Mouse (Mus musculus) sigmoid colon, adult 10 weeks (tissue): ENCODE data around the gene Mxi1. TPM values are rescaled to one million over a fixed set of nuclear protein-coding genes. Genes with fewer than 3 reads are reported as not detected.

Experiments used
- polyA plus RNA-seq: library from polyadenylated mRNA; stranded (reverse); fragments of 350-450 nt; fragmentation: Illumina TruSeq; extraction: RNeasy Lipid Tissue Mini Kit (QIAGEN cat#74804); gene quantifications from one replicate; pipeline ENCODE4 v1.2.3, GENCODE M21; 2014; ENCODE audit warnings: low read depth, low replicate concordance

The Mxi1 gene
- polyA plus RNA-seq: 81.9 TPM

GRCm38 (mm10) chr19:53310348-53310747 is at the start of gene Mxi1:
Mxi1 (plus strand) TSS chr19:53310518.

GRCm38 (mm10) chr19:53371666-53372065 is 61.3 kb downstream of the Mxi1 start, which contains the start of gene Gm10197:
Gm10197 (minus strand) TSS chr19:53371766.

GRCm38 (mm10) chr19:53390495-53391007 is 80.2 kb downstream of the Mxi1 start, which contains the start of gene Smndc1:
Smndc1 (minus strand) TSS chr19:53390578.

Other genes starting within 250 kb of the Mxi1 start
- 109 TPM for gene Add3, start 170.1 kb upstream of the Mxi1 start, polyA plus RNA-seq
- gene Gm10197, start 61.2 kb downstream of the Mxi1 start, polyA plus RNA-seq: not detected
- gene Smndc1, start 80.1 kb downstream of the Mxi1 start, polyA plus RNA-seq: 104 TPM
- gene Dusp5, start 218.6 kb downstream of the Mxi1 start, polyA plus RNA-seq: 2.6 TPM